Mouse (Mus musculus) adrenal gland, postnatal 14 days (tissue): ENCODE measurements at regions not wholly inside any gene's neighbourhood (a gene's known extent, or its start where the extent isn't known, plus 50 kb on each side); places are given as distances from the start of the nearest gene placed in this dataset.
"Not testable (repeated sequence)": the region's sequence is repeated elsewhere in the genome, so short reads cannot be mapped to it uniquely, and the experiment has no call there.

ENCODE experiments used
- DNase-seq: peaks from one replicate; pipeline ENCODE4 v3.0.0; 2021; ENCODE audit warnings: mixed read lengths

GRCm38 (mm10) chrX:15322207-15322839 is 1111.4 kb downstream of the H2al1n start:
- peak; percentile 58 for DNase-seq

- DNase-seq = no peak
Observed at GRCm38 (mm10) chrX:15322958-15323357, 1112.0 kb downstream of the H2al1n start.

- not testable (repeated sequence) for DNase-seq
Observed at GRCm38 (mm10) chrX:15365135-15365534, 1154.2 kb downstream of the H2al1n start.
